Mouse (Mus musculus) erythroblast, embryonic 14.5 days (primary cell): Measurements from ENCODE around the gene Syvn1. TPM values are rescaled to one million over a fixed set of nuclear protein-coding genes. Genes with fewer than 3 reads are reported as not detected.
"Not testable (repeated sequence)": the region's sequence is repeated elsewhere in the genome, so short reads cannot be mapped to it uniquely, and the experiment has no call there.

ENCODE experiments used
- H3K27me3 ChIP-seq: 2 replicates; pipeline ENCODE4 v1.6.1; 2012; ENCODE audit warnings: inconsistent platforms; ENCODE audit not compliant: control insufficient read depth
- H3K36me3 ChIP-seq: 2 replicates; pipeline ENCODE4 v1.6.1; 2012; ENCODE audit warnings: mild to moderate bottlenecking, inconsistent platforms; ENCODE audit not compliant: control insufficient read depth
- H3K4me1 ChIP-seq: 2 replicates; pipeline ENCODE4 v1.6.1; 2012; ENCODE audit warnings: inconsistent platforms; ENCODE audit not compliant: control insufficient read depth
- H3K4me3 ChIP-seq: replicated peaks from 2 replicates; pipeline ENCODE3; 2012; ENCODE audit warnings: moderate library complexity, mild to moderate bottlenecking, inconsistent platforms
- H3K9me3 ChIP-seq: 2 replicates; pipeline ENCODE4 v1.6.1; 2012; ENCODE audit warnings: low read length, inconsistent platforms, mixed read lengths; ENCODE audit not compliant: control insufficient read depth
- GATA1 ChIP-seq: IDR thresholded peaks from 2 replicates; pipeline ENCODE4 v1.6.1; 2012; ENCODE audit warnings: low read length, inconsistent platforms, mixed read lengths
- TAL1 ChIP-seq: IDR thresholded peaks from 3 replicates; pipeline ENCODE4 v1.6.1; 2012; ENCODE audit warnings: low read length, inconsistent platforms, mixed read lengths
- polyA plus RNA-seq: library from polyadenylated mRNA; stranded (reverse); fragments of >175 nt; gene quantifications from 2 replicates; pipeline ENCODE4 v1.2.3, GENCODE M21; 2012

Gene Syvn1
- polyA plus RNA-seq, 1 experiment, result 10.2 TPM

DNA sequence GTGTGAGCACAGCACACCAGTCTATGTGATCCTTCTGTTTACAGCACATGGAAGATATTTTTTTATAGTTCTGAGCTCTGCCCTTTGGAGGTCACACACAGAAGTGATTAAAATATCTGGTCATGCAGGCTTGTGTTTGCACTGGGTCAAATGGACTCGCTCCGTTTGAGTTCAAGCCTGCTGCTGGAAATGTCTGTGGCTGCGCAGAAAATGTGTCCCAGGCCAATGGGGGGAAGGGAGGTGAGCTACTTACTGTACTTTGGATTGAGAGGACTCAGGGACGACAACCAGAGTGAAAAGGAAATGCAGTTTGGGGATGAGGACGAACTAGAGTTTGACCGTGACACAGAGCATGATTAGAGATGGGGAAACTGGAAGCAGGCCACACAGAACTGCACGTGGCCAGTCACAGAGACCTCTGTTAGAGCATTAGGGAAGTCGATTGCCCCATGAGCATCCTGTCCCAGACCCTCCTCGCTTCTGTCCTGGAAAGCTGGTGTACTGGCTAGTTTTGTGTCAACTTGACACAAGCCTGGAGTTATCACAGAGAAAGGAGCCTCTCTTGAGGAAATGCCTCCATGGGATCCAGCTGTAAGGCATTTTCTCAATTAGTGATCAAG lies 10.3 kb upstream of the Syvn1 start:
- Histone ChIP-seq H3K4me1 (peaks cover 1% of the 10 kb centered on the region; the same call in 1 of the 2 replicates), H3K9me3 (no peaks in the 10 kb centered on the region), H3K4me3 (no peak overlapping the region), H3K27me3 (no peaks in the 10 kb centered on the region), H3K36me3 (no peaks in the 10 kb centered on the region)
- TF ChIP-seq GATA1 (no peak), TAL1 (no peak)

DNA sequence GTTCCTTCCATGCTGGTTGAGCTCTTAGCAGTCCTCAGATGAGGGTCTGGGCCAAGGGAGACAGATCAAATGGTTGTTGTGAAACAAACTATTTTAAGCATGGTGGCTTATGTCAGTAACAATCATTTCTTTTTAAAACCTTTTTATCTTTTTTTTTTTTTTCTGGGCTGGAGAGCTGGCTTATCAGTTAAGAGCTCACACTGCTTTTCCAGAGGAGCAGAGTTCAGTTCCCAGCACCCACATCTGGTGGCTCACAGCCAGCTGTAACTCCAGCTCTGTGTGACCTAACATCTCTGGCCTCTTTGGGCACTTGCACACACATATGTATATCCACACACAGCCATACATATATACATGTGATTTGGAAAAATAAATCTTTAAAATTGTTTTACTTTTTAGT lies 8.7 kb upstream of the Syvn1 start:
- H3K9me3 ChIP-seq, result no peaks in the 10 kb centered on the region
- TF ChIP-seq TAL1, result no peak
- no peak for TF ChIP-seq GATA1
- H3K27me3 ChIP-seq, result no peaks in the 10 kb centered on the region
- H3K4me3 ChIP-seq, result no peak overlapping the region
- peaks cover 4% of the 10 kb centered on the region for H3K4me1 ChIP-seq
- no peaks in the 10 kb centered on the region; the same call in 1 of the 2 replicates for H3K36me3 ChIP-seq

DNA sequence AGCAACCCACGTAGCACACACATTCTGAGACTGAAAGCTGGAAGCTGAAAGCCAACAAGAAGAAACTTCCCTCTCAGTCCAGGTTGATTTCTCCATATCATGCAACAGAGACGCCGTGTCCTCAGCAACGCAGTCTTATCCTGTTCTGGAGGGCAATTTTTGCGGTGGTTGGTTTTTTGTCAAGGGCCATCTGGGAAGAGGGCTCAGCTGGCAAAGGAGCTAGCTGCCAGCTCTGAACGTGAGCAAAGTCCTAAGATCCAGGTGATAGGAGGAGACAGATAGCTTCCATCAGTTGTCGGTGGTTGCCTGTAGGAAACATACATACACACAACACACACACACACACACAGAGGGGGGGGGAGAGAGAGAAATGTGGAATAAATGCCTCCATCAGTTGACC lies 8.1 kb upstream of the Syvn1 start:
- Histone ChIP-seq H3K4me3 (no peak overlapping the region), H3K36me3 (no peaks in the 10 kb centered on the region; the same call in 1 of the 2 replicates), H3K27me3 (no peaks in the 10 kb centered on the region), H3K4me1 (peaks cover 4% of the 10 kb centered on the region), H3K9me3 (no peaks in the 10 kb centered on the region)
- TF ChIP-seq TAL1 (no peak), GATA1 (no peak)

DNA sequence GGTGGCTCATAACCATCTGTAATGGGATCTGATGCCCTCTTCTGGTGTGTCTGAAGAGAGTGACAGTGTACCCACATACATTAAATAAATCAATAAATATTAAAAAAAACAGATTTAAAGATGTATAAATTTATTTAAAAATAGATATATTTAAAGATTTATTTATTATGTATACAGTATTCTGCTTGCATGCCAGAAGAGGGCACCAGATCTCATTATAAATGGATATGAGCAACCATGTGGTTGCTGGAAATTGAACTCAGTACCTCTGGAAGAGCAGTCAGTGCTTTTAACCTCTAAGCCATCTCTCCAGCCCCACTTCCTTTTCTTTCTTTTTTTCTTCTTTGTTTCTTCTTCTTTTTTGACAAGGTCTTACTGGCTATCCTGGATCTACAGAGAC lies 6.4 kb upstream of the Syvn1 start:
- H3K36me3 ChIP-seq, result peaks cover 2% of the 10 kb centered on the region
- peaks cover 9% of the 10 kb centered on the region for H3K4me1 ChIP-seq
- H3K27me3 ChIP-seq, result no peaks in the 10 kb centered on the region
- TF ChIP-seq TAL1, result no peak
- TF ChIP-seq GATA1, result no peak
- no peaks in the 10 kb centered on the region for H3K9me3 ChIP-seq
- H3K4me3 ChIP-seq, result no peak overlapping the region

DNA sequence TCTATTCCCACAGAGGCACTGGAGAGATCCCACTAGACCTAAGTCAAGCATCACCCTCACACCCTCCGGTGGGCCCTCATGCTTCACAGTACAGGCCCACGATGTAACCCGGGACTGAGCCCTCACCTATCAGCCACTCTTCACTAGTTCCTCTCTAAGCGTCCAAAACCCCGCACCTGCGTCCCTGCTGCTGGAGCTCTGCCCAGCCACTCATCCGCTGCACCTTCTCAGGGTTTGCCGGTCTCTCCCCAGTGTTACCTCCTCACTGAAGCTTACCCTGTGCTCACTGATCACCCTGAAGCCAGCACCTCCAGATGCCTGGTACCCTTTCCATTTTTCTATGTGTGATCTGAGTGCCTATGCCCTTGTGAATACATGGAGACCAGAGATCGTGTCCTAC lies 4.1 kb upstream of the Syvn1 start:
- Histone ChIP-seq H3K4me1 (peaks cover 16% of the 10 kb centered on the region), H3K27me3 (no peaks in the 10 kb centered on the region), H3K4me3 (no peak overlapping the region), H3K36me3 (peaks cover 7% of the 10 kb centered on the region), H3K9me3 (no peaks in the 10 kb centered on the region)
- no peak for TF ChIP-seq TAL1
- no peak for TF ChIP-seq GATA1

DNA sequence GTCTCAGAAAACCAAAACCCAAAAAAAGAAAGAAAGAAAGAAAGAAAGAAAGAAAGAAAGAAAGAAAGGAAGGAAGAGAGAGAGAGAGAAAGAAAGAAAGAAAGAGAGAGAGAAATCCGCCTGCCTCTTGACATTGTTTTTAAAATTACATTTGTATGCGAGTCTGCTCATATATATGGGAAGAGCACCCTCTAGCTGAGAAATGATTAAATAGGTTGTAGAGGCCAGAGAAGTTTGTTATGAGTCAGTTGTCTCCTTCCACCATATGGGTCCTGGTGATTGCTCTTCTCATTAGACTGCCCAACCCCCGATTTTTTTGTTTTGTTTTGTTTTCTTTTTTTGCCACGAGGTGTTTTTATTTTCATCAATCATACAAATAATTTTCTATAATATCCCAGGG lies 2.3 kb upstream of the Syvn1 start:
- H3K27me3 ChIP-seq, H3K9me3 ChIP-seq: not testable (repeated sequence)

DNA sequence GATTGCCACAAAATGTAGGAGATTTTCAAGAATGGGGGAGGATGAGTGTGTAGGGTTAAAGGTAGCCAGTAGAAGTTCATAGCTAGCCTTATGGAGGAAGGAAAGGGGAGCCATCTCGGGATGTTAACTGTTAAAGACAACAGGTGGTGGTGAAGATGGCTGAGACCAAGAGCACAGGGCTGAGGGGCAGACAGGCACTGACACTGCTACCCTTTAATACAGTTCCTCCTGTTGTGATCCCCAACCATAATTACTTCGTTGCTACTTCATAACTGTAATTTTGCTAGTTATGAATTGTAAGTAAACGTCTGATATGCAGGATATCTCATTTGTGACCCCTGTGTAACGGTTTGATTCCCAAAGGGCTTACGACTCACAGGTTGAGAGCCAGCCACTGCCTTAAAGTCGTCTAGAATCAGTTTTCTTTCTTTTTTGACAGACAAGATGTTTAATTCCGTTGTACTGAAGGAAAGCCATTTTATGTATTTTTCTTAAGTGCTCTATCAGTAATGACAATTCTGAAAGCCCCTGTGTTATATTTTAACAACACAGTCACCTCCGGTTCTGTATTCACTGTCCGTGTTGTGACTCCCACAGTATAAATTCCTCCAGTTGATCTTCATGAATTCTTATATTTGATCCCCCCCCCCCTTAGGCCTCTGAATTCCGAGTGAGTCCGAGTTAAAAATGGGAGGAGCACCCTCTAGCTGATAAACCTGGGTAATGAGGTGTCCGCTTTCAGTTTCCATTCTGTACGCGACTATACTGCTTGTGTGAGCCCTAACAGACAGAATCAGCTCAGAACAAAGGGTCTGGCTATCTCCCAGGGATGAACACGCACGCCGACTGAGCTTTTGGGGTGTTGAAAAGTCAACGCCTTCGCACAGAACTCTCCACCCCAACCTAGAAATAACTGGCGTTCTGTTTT lies 746 bp upstream of the Syvn1 start:
- peaks cover 40% of the 10 kb centered on the region for H3K36me3 ChIP-seq
- no peaks in the 10 kb centered on the region for H3K27me3 ChIP-seq
- H3K4me3 ChIP-seq, result peak overlapping the region; percentile 95
- peaks cover 45% of the 10 kb centered on the region for H3K4me1 ChIP-seq
- H3K9me3 ChIP-seq, result no peaks in the 10 kb centered on the region
- TF ChIP-seq TAL1 (no peak), GATA1 (no peak)

More for the DNA sequence above, 2.3 kb upstream of the Syvn1 start:
- Histone ChIP-seq H3K36me3 (peaks cover 25% of the 10 kb centered on the region), H3K4me1 (peaks cover 34% of the 10 kb centered on the region)
- H3K4me3 ChIP-seq, result not testable (repeated sequence)

DNA sequence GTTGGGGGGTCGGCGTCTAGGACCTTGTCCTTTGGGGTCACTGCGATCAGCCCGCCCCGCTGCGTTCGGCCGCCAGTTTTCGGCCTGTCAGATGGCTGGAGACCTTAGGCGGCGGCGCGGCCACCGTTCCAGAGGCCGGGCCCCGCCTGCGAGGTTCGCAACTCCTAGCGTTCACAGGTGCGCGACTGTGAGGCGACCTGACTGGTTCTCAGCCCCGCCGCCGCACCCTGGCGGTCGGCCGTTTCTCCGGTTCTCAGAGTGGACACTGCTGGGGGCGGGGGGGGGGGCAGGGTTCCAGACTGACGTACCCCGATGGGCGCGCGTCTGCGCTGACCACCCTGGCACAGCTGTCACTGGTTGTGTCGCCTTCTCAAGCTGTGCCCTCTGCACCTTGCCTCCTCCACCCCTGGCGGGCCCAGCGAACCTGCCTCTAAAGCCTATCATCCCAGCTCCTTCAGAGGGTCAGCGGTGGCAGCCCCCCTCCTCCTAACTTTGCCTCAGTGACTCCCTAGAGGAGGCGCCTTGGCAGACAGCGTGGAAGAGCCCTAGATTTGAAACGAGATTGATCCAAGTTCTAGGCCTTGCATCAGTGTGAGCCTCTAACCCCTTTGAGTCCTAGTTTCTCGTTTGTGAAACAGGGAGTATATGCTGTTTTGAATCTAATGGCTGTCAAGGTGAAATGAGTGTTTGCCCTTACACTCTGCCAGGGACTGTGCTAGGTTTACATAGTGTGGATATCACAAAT lies 950 bp downstream of the Syvn1 start:
- TF ChIP-seq GATA1, result no peak
- no peak for TF ChIP-seq TAL1
- H3K9me3 ChIP-seq, result no peaks in the 10 kb centered on the region
- H3K27me3 ChIP-seq, result no peaks in the 10 kb centered on the region
- H3K36me3 ChIP-seq, result peaks cover 57% of the 10 kb centered on the region
- H3K4me1 ChIP-seq, result peaks cover 50% of the 10 kb centered on the region
- H3K4me3 ChIP-seq, result peak overlapping the region; percentile 95

DNA sequence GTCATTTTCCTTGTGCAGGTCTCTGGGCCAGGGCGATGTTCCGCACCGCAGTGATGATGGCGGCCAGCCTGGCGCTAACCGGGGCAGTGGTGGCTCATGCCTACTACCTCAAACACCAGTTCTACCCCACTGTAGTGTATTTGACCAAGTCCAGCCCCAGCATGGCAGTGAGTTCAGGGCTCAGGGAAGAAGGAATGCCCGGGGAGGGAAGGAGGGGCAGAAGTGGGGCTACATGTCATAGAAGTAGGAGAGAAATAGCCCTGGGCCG lies 1.5 kb downstream of the Syvn1 start:
- peaks cover 50% of the 10 kb centered on the region for H3K4me1 ChIP-seq
- H3K36me3 ChIP-seq, result peaks cover 62% of the 10 kb centered on the region
- no peaks in the 10 kb centered on the region for H3K9me3 ChIP-seq

More for the DNA sequence above, 1.5 kb downstream of the Syvn1 start:
- TF ChIP-seq TAL1 (no peak), GATA1 (no peak)
- Histone ChIP-seq H3K4me3 (peak overlapping the region; percentile 95), H3K27me3 (no peaks in the 10 kb centered on the region)
